Mouse (Mus musculus): ENCODE results near the gene Slc9a1. TPM values are rescaled to one million over a fixed set of nuclear protein-coding genes. Genes with fewer than 3 reads are reported as not detected.

Slc9a1 gene
- polyA plus RNA-seq, 1 experiment from 2014 or later: 11.1 TPM

- ATAC-seq (replicated peaks): no peak
- no peaks in the 10 kb centered on the region for H3K4me1 ChIP-seq
- 85% methylated on average over 5 of the region's 5 CpGs for WGBS
- H3K4me2 ChIP-seq: no peak overlapping the region
- H3K27me3 ChIP-seq (replicated peaks): no peaks in the 10 kb centered on the region
- H3K9me3 ChIP-seq: no peaks in the 10 kb centered on the region
- no peak overlapping the region for H3K27ac ChIP-seq
- no peak overlapping the region for H3K4me3 ChIP-seq
- H3K36me3 ChIP-seq (replicated peaks): no peaks in the 10 kb centered on the region
- no peak overlapping the region for H3K9ac ChIP-seq
Measured at GRCm38 (mm10) chr4:133348051-133348775, 21.3 kb upstream of the Slc9a1 start.

DNA sequence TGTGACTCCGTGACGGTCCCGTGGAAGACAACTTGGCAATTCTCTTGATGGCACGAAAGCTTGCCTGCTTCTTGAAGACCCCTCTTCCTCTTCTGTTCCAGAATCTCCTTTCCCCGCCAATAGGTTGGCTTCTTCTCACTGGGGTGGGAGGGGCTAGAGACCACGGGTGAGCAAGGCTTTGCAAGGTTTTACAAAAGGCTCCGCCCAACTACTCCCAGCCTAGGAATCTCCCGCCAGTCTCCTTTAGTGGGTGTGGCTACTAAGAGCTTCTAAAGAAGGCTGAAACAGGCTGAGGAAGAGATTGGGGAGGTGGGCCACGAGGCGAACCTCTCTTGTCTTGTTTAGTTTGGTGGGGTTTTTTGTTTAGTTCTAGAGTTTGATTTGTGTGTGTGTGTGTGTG lies 16.7 kb upstream of the Slc9a1 start:
- Histone ChIP-seq H3K9ac (no peak overlapping the region), H3K9me3 (no peaks in the 10 kb centered on the region), H3K27me3 (replicated peaks) (no peaks in the 10 kb centered on the region), H3K36me3 (replicated peaks) (no peaks in the 10 kb centered on the region), H3K4me3 (no peak overlapping the region), H3K27ac (no peak overlapping the region), H3K4me2 (no peak overlapping the region), H3K4me1 (no peaks in the 10 kb centered on the region)
- no peak for ATAC-seq (replicated peaks)
- WGBS: 76% methylated on average over 10 of the region's 10 CpGs

- Histone ChIP-seq H3K9me3 (no peaks in the 10 kb centered on the region), H3K36me3 (replicated peaks) (no peaks in the 10 kb centered on the region), H3K4me1 (no peaks in the 10 kb centered on the region), H3K9ac (no peak within 1 kb of the TSS), H3K4me3 (no peak within 1 kb of the TSS), H3K27me3 (replicated peaks) (no peaks in the 10 kb centered on the region), H3K27ac (no peak within 1 kb of the TSS), H3K4me2 (no peak within 1 kb of the TSS)
- no peak for ATAC-seq (replicated peaks)
- WGBS: 91% methylated on average over 23 of the region's 23 CpGs
Measured at GRCm38 (mm10) chr4:133353367-133354365, 15.8 kb upstream of the Slc9a1 start, which contains the start of gene Wdtc1. TSS of gene Wdtc1 (minus strand) at chr4:133353481.

DNA sequence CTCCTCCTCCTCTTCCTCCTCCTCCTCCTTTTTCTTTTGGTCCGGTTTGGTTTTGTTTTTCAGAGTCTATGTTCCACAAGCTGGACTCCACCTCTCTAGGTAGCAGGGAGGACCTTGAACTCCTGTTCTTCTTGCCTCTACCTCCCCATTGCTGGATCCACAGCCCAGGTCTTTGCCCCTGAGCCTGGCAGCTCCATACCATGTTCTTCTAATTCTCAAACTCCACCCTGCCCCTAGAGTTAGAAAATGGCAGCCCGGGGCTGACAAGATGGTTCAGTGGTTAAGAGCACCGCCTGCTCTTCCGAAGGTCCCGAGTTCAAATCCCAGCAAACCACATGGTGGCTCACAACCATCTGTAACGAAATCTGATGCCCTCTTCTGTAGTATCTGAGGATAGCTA lies 14.9 kb upstream of the Slc9a1 start:
- H3K4me2 ChIP-seq: no peak overlapping the region
- no peaks in the 10 kb centered on the region for H3K36me3 ChIP-seq (replicated peaks)
- H3K4me1 ChIP-seq: no peaks in the 10 kb centered on the region
- no peak overlapping the region for H3K4me3 ChIP-seq
- WGBS: 91% methylated on average over 6 of the region's 6 CpGs
- no peaks in the 10 kb centered on the region for H3K27me3 ChIP-seq (replicated peaks)
- H3K9ac ChIP-seq: no peak overlapping the region
- H3K27ac ChIP-seq: no peak overlapping the region
- no peaks in the 10 kb centered on the region for H3K9me3 ChIP-seq
- ATAC-seq (replicated peaks): no peak

GRCm38 (mm10) chr4:133370298-133371274 lies 1.1 kb downstream of the Slc9a1 start:
- Histone ChIP-seq H3K4me2 (peak overlapping the region; percentile 72), H3K4me3 (peak overlapping the region; percentile 52), H3K9ac (peak overlapping the region; percentile 87), H3K27ac (peak overlapping the region; percentile 86), H3K9me3 (no peaks in the 10 kb centered on the region), H3K4me1 (peaks cover 47% of the 10 kb centered on the region), H3K36me3 (replicated peaks) (no peaks in the 10 kb centered on the region), H3K27me3 (replicated peaks) (no peaks in the 10 kb centered on the region)
- 68% methylated on average over 22 of the region's 22 CpGs for whole genome bisulfite sequencing
- no peak for ATAC-seq (replicated peaks)

GRCm38 (mm10) chr4:133371621-133372277 lies 2.2 kb downstream of the Slc9a1 start:
- H3K9me3 ChIP-seq: no peaks in the 10 kb centered on the region
- H3K4me3 ChIP-seq: peak overlapping the region; percentile 52
- no peak overlapping the region for H3K27ac ChIP-seq
- H3K9ac ChIP-seq: no peak overlapping the region; the same call in 1 of the 2 replicates
- H3K4me1 ChIP-seq: peaks cover 52% of the 10 kb centered on the region
- no peak for ATAC-seq (replicated peaks)
- 86% methylated on average over 7 of the region's 7 CpGs for WGBS
- no peaks in the 10 kb centered on the region for H3K36me3 ChIP-seq (replicated peaks)
- H3K4me2 ChIP-seq: peak overlapping the region; percentile 72
- no peaks in the 10 kb centered on the region for H3K27me3 ChIP-seq (replicated peaks)

DNA sequence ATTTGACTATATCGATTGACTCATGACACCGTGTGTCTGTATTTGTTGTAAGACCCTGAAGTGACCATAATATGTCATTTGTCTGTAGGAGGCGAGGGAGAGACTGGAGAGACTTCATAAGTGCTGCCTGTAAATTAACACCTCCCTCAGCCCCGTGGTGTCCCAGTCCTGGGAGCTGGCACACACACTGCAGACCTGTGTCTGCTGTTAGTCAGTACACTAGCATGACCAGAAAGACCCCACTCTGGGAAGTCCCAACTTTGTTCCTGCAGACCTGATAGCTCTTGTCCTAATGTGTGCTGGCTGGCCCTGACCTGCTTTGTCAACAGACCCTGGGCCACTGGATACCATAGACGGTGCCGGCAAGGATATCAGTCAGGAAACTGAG lies 2.8 kb downstream of the Slc9a1 start:
- WGBS: 73% methylated on average over 6 of the region's 6 CpGs
- Histone ChIP-seq H3K27me3 (replicated peaks) (no peaks in the 10 kb centered on the region), H3K4me1 (peaks cover 52% of the 10 kb centered on the region), H3K9ac (no peak overlapping the region), H3K4me2 (peak overlapping the region; percentile 72), H3K9me3 (no peaks in the 10 kb centered on the region), H3K36me3 (replicated peaks) (no peaks in the 10 kb centered on the region), H3K27ac (no peak overlapping the region), H3K4me3 (peak overlapping the region; percentile 52)
- ATAC-seq (replicated peaks): no peak

- WGBS: 73% methylated on average over 4 of the region's 4 CpGs
- no peak overlapping the region; the same call in 1 of the 2 replicates for H3K4me2 ChIP-seq
- H3K9ac ChIP-seq: no peak overlapping the region
- ATAC-seq (replicated peaks): no peak
- H3K4me3 ChIP-seq: no peak overlapping the region
- H3K4me1 ChIP-seq: peaks cover 65% of the 10 kb centered on the region
- no peaks in the 10 kb centered on the region for H3K36me3 ChIP-seq (replicated peaks)
- no peaks in the 10 kb centered on the region for H3K27me3 ChIP-seq (replicated peaks)
- no peak overlapping the region for H3K27ac ChIP-seq
- H3K9me3 ChIP-seq: no peaks in the 10 kb centered on the region
Measured at GRCm38 (mm10) chr4:133374011-133374410, 4.5 kb downstream of the Slc9a1 start.

- Histone ChIP-seq H3K4me1 (peaks cover 61% of the 10 kb centered on the region), H3K9me3 (no peaks in the 10 kb centered on the region)
- 40% methylated on average over 10 of the region's 10 CpGs for WGBS
Measured at GRCm38 (mm10) chr4:133375812-133376577, 6.5 kb downstream of the Slc9a1 start.

GRCm38 (mm10) chr4:133378236-133379045 lies 8.9 kb downstream of the Slc9a1 start:
- Histone ChIP-seq H3K36me3 (replicated peaks) (no peaks in the 10 kb centered on the region), H3K9me3 (no peaks in the 10 kb centered on the region), H3K9ac (0 out of 2 replicates have a peak overlapping the region, but pooled peaks have one; percentile 9), H3K27me3 (replicated peaks) (no peaks in the 10 kb centered on the region), H3K4me1 (peaks cover 37% of the 10 kb centered on the region), H3K4me3 (no peak overlapping the region), H3K27ac (no peak overlapping the region), H3K4me2 (no peak overlapping the region)
- no peak for ATAC-seq (replicated peaks)
- 8% methylated on average over 13 of the region's 13 CpGs for WGBS

More at GRCm38 (mm10) chr4:133375812-133376577, 6.5 kb downstream of the Slc9a1 start:
- Histone ChIP-seq H3K36me3 (replicated peaks) (no peaks in the 10 kb centered on the region), H3K9ac (no peak overlapping the region), H3K4me2 (no peak overlapping the region), H3K27ac (no peak overlapping the region), H3K27me3 (replicated peaks) (no peaks in the 10 kb centered on the region), H3K4me3 (no peak overlapping the region)
- no peak for ATAC-seq (replicated peaks)

Measured in midbrain, embryonic 15.5 days (tissue).